Mouse (Mus musculus) megakaryocyte, embryonic 14.5 days (primary cell): Measurements from ENCODE around the gene Sgta.

Experiments
- FLI1 ChIP-seq: IDR thresholded peaks from 2 replicates; pipeline ENCODE4 v1.6.1; 2012; ENCODE audit warnings: low read length, inconsistent platforms, mixed read lengths
- GATA1 ChIP-seq: IDR thresholded peaks from 3 replicates; pipeline ENCODE4 v1.6.1; 2012; ENCODE audit warnings: mixed read lengths, low read length, inconsistent platforms, borderline replicate concordance

GRCm38 (mm10) chr10:81059603-81060543, at the start of gene Sgta:
- peak; percentile 21; the same call in 1 of the 2 replicates for TF ChIP-seq FLI1
- TF ChIP-seq GATA1 = no peak
